Mouse (Mus musculus) erythroblast, embryonic 14.5 days (primary cell): ENCODE measurements around the gene Dlg5. TPM values are rescaled to one million over a fixed set of nuclear protein-coding genes. Genes with fewer than 3 reads are reported as not detected.

Experiments
- H3K27me3 ChIP-seq: 2 replicates; pipeline ENCODE4 v1.6.1; 2012; ENCODE audit warnings: inconsistent platforms; ENCODE audit not compliant: control insufficient read depth
- H3K36me3 ChIP-seq: 2 replicates; pipeline ENCODE4 v1.6.1; 2012; ENCODE audit warnings: mild to moderate bottlenecking, inconsistent platforms; ENCODE audit not compliant: control insufficient read depth
- H3K4me1 ChIP-seq: 2 replicates; pipeline ENCODE4 v1.6.1; 2012; ENCODE audit warnings: inconsistent platforms; ENCODE audit not compliant: control insufficient read depth
- H3K4me3 ChIP-seq: replicated peaks from 2 replicates; pipeline ENCODE3; 2012; ENCODE audit warnings: moderate library complexity, mild to moderate bottlenecking, inconsistent platforms
- H3K9me3 ChIP-seq: 2 replicates; pipeline ENCODE4 v1.6.1; 2012; ENCODE audit warnings: low read length, inconsistent platforms, mixed read lengths; ENCODE audit not compliant: control insufficient read depth
- GATA1 ChIP-seq: IDR thresholded peaks from 2 replicates; pipeline ENCODE4 v1.6.1; 2012; ENCODE audit warnings: low read length, inconsistent platforms, mixed read lengths
- TAL1 ChIP-seq: IDR thresholded peaks from 3 replicates; pipeline ENCODE4 v1.6.1; 2012; ENCODE audit warnings: low read length, inconsistent platforms, mixed read lengths
- polyA plus RNA-seq: library from polyadenylated mRNA; stranded (reverse); fragments of >175 nt; gene quantifications from 2 replicates; pipeline ENCODE4 v1.2.3, GENCODE M21; 2012

The Dlg5 gene
- polyA plus RNA-seq, 1 experiment: 0.03 TPM

- TF ChIP-seq TAL1: no peak
- TF ChIP-seq GATA1: no peak
- Histone ChIP-seq H3K4me1 (peaks cover 10% of the 10 kb centered on the region), H3K9me3 (no peaks in the 10 kb centered on the region), H3K4me3 (no peak overlapping the region), H3K36me3 (no peaks in the 10 kb centered on the region), H3K27me3 (peaks cover 11% of the 10 kb centered on the region)
Measured at GRCm38 (mm10) chr14:24206736-24207359, 38.9 kb downstream of the Dlg5 start.

- no peaks in the 10 kb centered on the region for H3K9me3 ChIP-seq
- H3K27me3 ChIP-seq: peaks cover 10% of the 10 kb centered on the region
- peaks cover 10% of the 10 kb centered on the region for H3K4me1 ChIP-seq
- no peaks in the 10 kb centered on the region for H3K36me3 ChIP-seq
- H3K4me3 ChIP-seq: no peak overlapping the region
- no peak for TF ChIP-seq GATA1
- no peak for TF ChIP-seq TAL1
Measured at GRCm38 (mm10) chr14:24206314-24206713, 39.4 kb downstream of the Dlg5 start.

- H3K36me3 ChIP-seq: no peaks in the 10 kb centered on the region
- peaks cover 9% of the 10 kb centered on the region for H3K27me3 ChIP-seq
- no peak overlapping the region for H3K4me3 ChIP-seq
- peaks cover 10% of the 10 kb centered on the region for H3K4me1 ChIP-seq
- H3K9me3 ChIP-seq: no peaks in the 10 kb centered on the region
- no peak for TF ChIP-seq GATA1
- no peak for TF ChIP-seq TAL1
Measured at GRCm38 (mm10) chr14:24205281-24205871, 40.3 kb downstream of the Dlg5 start.

GRCm38 (mm10) chr14:24203210-24203609 lies 42.5 kb downstream of the Dlg5 start:
- no peaks in the 10 kb centered on the region for H3K9me3 ChIP-seq
- TF ChIP-seq TAL1 (no peak), GATA1 (no peak)
- peaks cover 10% of the 10 kb centered on the region for H3K4me1 ChIP-seq
- H3K36me3 ChIP-seq: no peaks in the 10 kb centered on the region
- H3K27me3 ChIP-seq: peaks cover 8% of the 10 kb centered on the region
- no peak overlapping the region for H3K4me3 ChIP-seq

GRCm38 (mm10) chr14:24200771-24201170 lies 44.9 kb downstream of the Dlg5 start:
- Histone ChIP-seq H3K4me3 (no peak overlapping the region), H3K9me3 (no peaks in the 10 kb centered on the region), H3K27me3 (no peaks in the 10 kb centered on the region; the same call in 1 of the 2 replicates), H3K36me3 (no peaks in the 10 kb centered on the region), H3K4me1 (no peaks in the 10 kb centered on the region; the same call in 1 of the 2 replicates)
- no peak for TF ChIP-seq GATA1
- TF ChIP-seq TAL1: no peak

- H3K4me3 ChIP-seq: no peak overlapping the region
- H3K27me3 ChIP-seq: no peaks in the 10 kb centered on the region; the same call in 1 of the 2 replicates
- no peaks in the 10 kb centered on the region for H3K9me3 ChIP-seq
- no peaks in the 10 kb centered on the region for H3K36me3 ChIP-seq
- no peaks in the 10 kb centered on the region; the same call in 1 of the 2 replicates for H3K4me1 ChIP-seq
- no peak for TF ChIP-seq GATA1
- no peak for TF ChIP-seq TAL1
Measured at GRCm38 (mm10) chr14:24199732-24200131, 46.0 kb downstream of the Dlg5 start.

- TF ChIP-seq GATA1 (no peak), TAL1 (no peak)
Measured at GRCm38 (mm10) chr14:24197865-24198264, 47.9 kb downstream of the Dlg5 start.

GRCm38 (mm10) chr14:24196947-24197346 lies 48.8 kb downstream of the Dlg5 start:
- Histone ChIP-seq H3K36me3 (no peaks in the 10 kb centered on the region), H3K27me3 (no peaks in the 10 kb centered on the region; the same call in 1 of the 2 replicates), H3K4me3 (no peak overlapping the region), H3K4me1 (no peaks in the 10 kb centered on the region), H3K9me3 (no peaks in the 10 kb centered on the region)
- no peak for TF ChIP-seq GATA1
- no peak for TF ChIP-seq TAL1

More at GRCm38 (mm10) chr14:24197865-24198264, 47.9 kb downstream of the Dlg5 start:
- Histone ChIP-seq H3K4me3 (no peak overlapping the region), H3K9me3 (no peaks in the 10 kb centered on the region), H3K4me1 (no peaks in the 10 kb centered on the region; the same call in 1 of the 2 replicates), H3K27me3 (no peaks in the 10 kb centered on the region; the same call in 1 of the 2 replicates), H3K36me3 (no peaks in the 10 kb centered on the region)

- Histone ChIP-seq H3K4me1 (peaks cover 2% of the 10 kb centered on the region; the same call in 1 of the 2 replicates), H3K36me3 (no peaks in the 10 kb centered on the region), H3K9me3 (no peaks in the 10 kb centered on the region), H3K4me3 (no peak overlapping the region), H3K27me3 (no peaks in the 10 kb centered on the region)
- TF ChIP-seq GATA1: no peak
- no peak for TF ChIP-seq TAL1
Measured at GRCm38 (mm10) chr14:24190131-24190530, 55.6 kb downstream of the Dlg5 start.
